Mouse (Mus musculus) liver, postnatal 0 days (tissue): ENCODE data around the gene Lef1.

Experiments
- CTCF ChIP-seq: sonication (generic); IDR thresholded peaks from 2 replicates; pipeline ENCODE4 v1.5.1; 2016; ENCODE audit warnings: antibody characterized with exemption, low read depth
- EP300 ChIP-seq: IDR thresholded peaks from 2 replicates; pipeline ENCODE4 v1.6.1; 2016; ENCODE audit warnings: antibody characterized with exemption, low read depth, mild to moderate bottlenecking

DNA sequence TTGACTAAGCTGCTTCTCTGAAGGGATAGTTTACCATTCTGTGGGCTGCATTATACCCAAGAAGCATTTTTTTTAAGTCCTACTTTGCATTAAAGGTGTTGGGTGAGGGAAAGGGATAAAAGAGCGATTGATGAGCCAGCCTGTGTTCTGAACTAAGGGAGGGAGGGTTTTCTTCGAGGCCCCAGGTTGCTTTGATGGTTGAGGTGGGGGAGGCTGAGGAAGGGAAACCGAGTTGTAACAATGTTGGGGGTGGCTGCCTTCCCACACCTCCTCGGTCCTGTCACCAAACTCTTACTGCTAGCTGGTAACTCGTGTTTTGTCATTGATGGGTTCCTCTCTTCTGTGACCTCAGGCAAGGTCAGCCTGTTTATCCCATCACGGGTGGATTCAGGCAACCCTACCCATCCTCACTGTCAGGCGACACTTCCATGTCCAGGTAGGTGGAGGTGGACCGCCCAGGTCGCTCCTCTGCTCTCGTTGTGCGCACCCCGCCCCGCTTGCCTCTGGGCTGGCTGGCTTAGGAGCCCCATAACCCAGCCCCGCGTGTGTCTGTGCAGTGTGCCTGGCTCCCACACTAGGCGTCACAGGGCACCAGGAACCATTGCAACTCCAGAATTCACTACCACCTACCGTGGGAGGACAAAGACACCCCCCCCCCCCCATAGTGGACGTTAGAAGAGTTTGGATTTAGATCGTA lies 80.5 kb downstream of the Lef1 start:
- TF ChIP-seq CTCF (no peak), EP300 (no peak)
